Mouse (Mus musculus) intestine, postnatal 0 days (tissue): ENCODE results near the gene Ccer2. TPM values are rescaled to one million over a fixed set of nuclear protein-coding genes. Genes with fewer than 3 reads are reported as not detected.

Experiments
- ATAC-seq: fragments of 200-750 bp; cut with Nextera tagmentation; 2 replicates; pipeline ENCODE4 v1.8.0; 2017; ENCODE audit warnings: mild to moderate bottlenecking, moderate TSS enrichment, moderate library complexity
- H3K27ac ChIP-seq: fragments of 300-500 bp; sonication (generic); 2 replicates; pipeline ENCODE4 v1.5.1; 2014; ENCODE audit warnings: mild to moderate bottlenecking, low read depth, low read length, moderate library complexity
- H3K27me3 ChIP-seq: fragments of 300-500 bp; sonication (generic); replicated peaks from 2 replicates; pipeline ENCODE4 v1.6.1; 2014; ENCODE audit warnings: low read length, mixed read lengths; ENCODE audit not compliant: control insufficient read depth, insufficient read depth
- H3K36me3 ChIP-seq: fragments of 300-500 bp; sonication (generic); 2 replicates; pipeline ENCODE4 v1.6.1; 2014; ENCODE audit warnings: mild to moderate bottlenecking, moderate library complexity; ENCODE audit not compliant: control insufficient read depth, insufficient read depth
- H3K4me1 ChIP-seq: fragments of 300-500 bp; sonication (generic); replicated peaks from 2 replicates; pipeline ENCODE4 v1.6.1; 2014; ENCODE audit warnings: antibody characterized with exemption, low read length, mixed read lengths; ENCODE audit not compliant: control insufficient read depth, insufficient read depth
- H3K4me2 ChIP-seq: fragments of 300-500 bp; sonication (generic); replicated peaks from 2 replicates; pipeline ENCODE4 v1.6.1; 2014; ENCODE audit warnings: low read depth, mild to moderate bottlenecking, moderate library complexity
- H3K4me3 ChIP-seq: fragments of 300-500 bp; sonication (generic); 2 replicates; pipeline ENCODE4 v1.5.1; 2014; ENCODE audit warnings: low read depth, low read length
- H3K9ac ChIP-seq: fragments of 300-500 bp; sonication (generic); 2 replicates; pipeline ENCODE4 v1.6.1; 2014; ENCODE audit warnings: mild to moderate bottlenecking, low read depth, low read length
- H3K9me3 ChIP-seq: fragments of 300-500 bp; sonication (generic); 2 replicates; pipeline ENCODE4 v1.6.1; 2016; ENCODE audit warnings: mixed run types; ENCODE audit not compliant: control insufficient read depth
- CTCF ChIP-seq: sonication (generic); IDR thresholded peaks from 2 replicates; pipeline ENCODE4 v1.5.1; 2016; ENCODE audit warnings: low read depth, mild to moderate bottlenecking, control low read depth, antibody characterized with exemption, moderate library complexity
- WGBS: fragments of 180-500 bp; shearing (Covaris S2); extraction: QIAGEN DNeasy Blood & Tissue Kit; methylation state at CpG from one replicate; pipeline ENCODE4 v1.1.7; 2014; 5-methylcytosine and 5-hydroxymethylcytosine counted together
- polyA plus RNA-seq: library from polyadenylated mRNA; unstranded; fragments of >200 nt; fragmentation: Nextera tagmentation; extraction: Ambion mirVana; gene quantifications from 2 replicates; pipeline ENCODE4 v1.2.1, GENCODE M21; 2015

The Ccer2 gene
- polyA plus RNA-seq, 1 experiment from 2014 or later, result not detected

DNA sequence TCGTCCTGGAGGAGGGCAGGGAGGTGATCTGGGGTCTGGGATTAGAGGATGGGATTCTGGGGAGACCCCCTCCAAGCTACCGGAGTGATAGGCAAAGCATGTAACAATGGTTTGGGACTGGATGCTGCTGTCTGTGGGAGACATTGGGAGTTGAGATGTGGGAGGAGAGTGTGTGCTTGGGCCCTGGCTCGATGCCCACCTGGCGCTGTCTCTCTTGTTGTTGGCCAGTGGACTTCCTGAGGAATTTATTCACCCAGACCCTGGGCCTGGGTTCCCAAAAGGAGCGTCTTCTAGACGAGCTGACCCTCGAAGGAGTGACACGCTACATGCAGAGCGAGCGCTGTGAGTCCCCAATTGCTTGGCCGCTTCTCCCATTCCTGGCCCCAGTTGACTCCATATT is 15.9 kb downstream of the Ccer2 start:
- no peak for ATAC-seq
- no peak overlapping the region for H3K4me3 ChIP-seq
- H3K9me3 ChIP-seq, result no peaks in the 10 kb centered on the region
- H3K27ac ChIP-seq, result no peak overlapping the region
- no peak for TF ChIP-seq CTCF
- H3K4me2 ChIP-seq, result no peak overlapping the region
- 90% methylated on average over 11 of the region's 11 CpGs for WGBS
- no peaks in the 10 kb centered on the region for H3K27me3 ChIP-seq
- peaks cover 26% of the 10 kb centered on the region; the same call in 1 of the 2 replicates for H3K36me3 ChIP-seq
- H3K9ac ChIP-seq, result no peak overlapping the region
- H3K4me1 ChIP-seq, result no peaks in the 10 kb centered on the region

DNA sequence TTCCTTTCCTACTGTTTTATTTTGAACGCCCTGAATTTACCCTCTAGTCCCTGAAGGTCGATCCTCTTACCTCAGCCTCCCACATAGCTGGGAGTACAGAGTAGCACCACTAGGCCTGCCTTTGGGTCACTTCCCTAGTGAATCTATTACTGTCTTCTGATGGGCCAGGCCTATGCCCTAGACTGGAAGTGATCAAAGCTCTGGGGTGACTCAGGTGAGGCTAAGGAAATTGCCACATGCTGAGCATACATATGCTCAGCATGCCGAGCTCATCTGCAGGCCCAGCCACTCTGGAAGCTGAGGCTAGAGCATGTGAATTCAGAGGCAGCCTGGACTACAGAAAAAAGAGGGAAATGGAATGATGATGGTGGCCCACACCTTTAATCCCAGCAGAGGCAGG is 17.2 kb downstream of the Ccer2 start:
- 80% methylated on average over 3 of the region's 3 CpGs for WGBS
- no peak for ATAC-seq

DNA sequence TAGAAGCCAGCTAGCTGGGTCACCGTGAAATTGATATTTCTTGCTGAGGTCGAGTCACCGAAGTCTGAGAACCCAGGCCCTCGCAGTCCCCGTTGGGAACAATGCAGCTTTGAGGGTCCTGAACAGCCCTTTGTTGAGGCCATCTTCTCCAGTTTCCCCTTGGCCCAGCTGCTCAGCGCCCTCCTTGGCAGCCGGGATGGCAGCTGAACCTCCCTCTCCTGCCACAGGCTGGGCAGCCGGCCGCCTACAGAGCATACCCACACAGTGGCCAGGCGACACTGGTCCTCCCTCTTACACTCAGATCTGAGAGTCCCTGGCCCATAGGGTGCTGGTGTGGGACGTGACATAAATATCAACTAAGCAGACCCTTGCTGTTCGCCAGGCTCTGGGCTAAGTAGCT is 18.2 kb downstream of the Ccer2 start:
- ATAC-seq, result no peak
- H3K27ac ChIP-seq, result no peak overlapping the region
- no peaks in the 10 kb centered on the region for H3K27me3 ChIP-seq
- H3K4me2 ChIP-seq, result no peak overlapping the region
- 91% methylated on average over 12 of the region's 12 CpGs for WGBS
- no peak overlapping the region for H3K4me3 ChIP-seq
- H3K9me3 ChIP-seq, result no peaks in the 10 kb centered on the region
- TF ChIP-seq CTCF, result no peak
- no peak overlapping the region for H3K9ac ChIP-seq
- no peaks in the 10 kb centered on the region for H3K4me1 ChIP-seq
- peaks cover 39% of the 10 kb centered on the region for H3K36me3 ChIP-seq

More for the DNA sequence above, 17.2 kb downstream of the Ccer2 start:
- no peaks in the 10 kb centered on the region for H3K9me3 ChIP-seq
- H3K4me1 ChIP-seq, result no peaks in the 10 kb centered on the region
- H3K27me3 ChIP-seq, result no peaks in the 10 kb centered on the region
- no peak overlapping the region for H3K4me2 ChIP-seq
- H3K36me3 ChIP-seq, result peaks cover 35% of the 10 kb centered on the region
- H3K9ac ChIP-seq, result no peak overlapping the region
- no peak for TF ChIP-seq CTCF
- no peak overlapping the region for H3K27ac ChIP-seq
- H3K4me3 ChIP-seq, result no peak overlapping the region

DNA sequence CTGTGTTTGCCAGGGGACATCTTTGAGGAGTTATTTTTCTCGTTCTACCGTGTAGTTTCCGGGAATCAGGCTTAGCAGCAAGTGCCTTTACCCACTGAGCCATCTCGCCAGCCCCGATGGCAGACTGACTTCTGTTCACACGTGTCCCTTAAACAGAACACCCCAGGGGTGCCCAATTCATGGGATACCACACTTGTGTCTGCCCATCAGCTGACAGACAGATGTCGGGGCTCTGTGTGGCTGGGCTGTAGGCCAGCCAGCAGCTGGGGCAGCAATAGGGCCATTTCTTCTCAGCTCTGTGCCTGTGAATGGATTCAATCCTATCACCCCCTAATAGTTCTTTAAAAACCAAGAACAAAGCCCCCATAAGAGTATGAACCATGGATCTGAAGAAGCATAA is 19.2 kb downstream of the Ccer2 start:
- Histone ChIP-seq H3K4me2 (no peak overlapping the region), H3K4me3 (no peak overlapping the region), H3K27me3 (no peaks in the 10 kb centered on the region), H3K9me3 (no peaks in the 10 kb centered on the region), H3K4me1 (0 out of 2 replicates have a peak, but pooled peaks cover under 1% of the 10 kb centered on the region), H3K27ac (no peak overlapping the region), H3K36me3 (peaks cover 39% of the 10 kb centered on the region), H3K9ac (no peak overlapping the region)
- ATAC-seq, result no peak
- 93% methylated on average over 7 of the region's 7 CpGs for WGBS
- no peak for TF ChIP-seq CTCF

DNA sequence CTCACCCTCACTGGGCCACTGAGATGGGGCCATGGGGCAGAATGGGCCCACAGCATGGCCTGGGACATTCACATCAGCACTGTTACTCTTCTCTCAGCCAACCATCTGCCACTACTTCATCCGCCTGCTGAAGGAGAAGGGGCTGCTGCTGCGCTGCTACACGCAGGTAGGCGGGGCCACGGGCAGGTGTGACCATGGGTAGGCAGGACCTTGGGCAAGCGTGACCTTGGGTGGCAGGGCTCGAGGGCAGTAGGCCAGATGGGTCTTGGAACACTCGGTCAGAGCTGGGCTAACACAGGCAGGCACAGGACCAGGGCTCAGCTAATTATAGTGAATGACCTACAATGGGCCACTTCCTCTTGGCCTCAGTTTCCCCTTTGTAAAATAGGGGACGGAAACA is 22.9 kb downstream of the Ccer2 start:
- WGBS, result 77% methylated on average over 9 of the region's 9 CpGs
- Histone ChIP-seq H3K27me3 (no peaks in the 10 kb centered on the region), H3K9me3 (no peaks in the 10 kb centered on the region), H3K4me3 (no peak overlapping the region), H3K27ac (no peak overlapping the region), H3K4me1 (peaks cover 6% of the 10 kb centered on the region; the same call in 1 of the 2 replicates), H3K36me3 (peaks cover 42% of the 10 kb centered on the region), H3K9ac (no peak overlapping the region), H3K4me2 (no peak overlapping the region)
- TF ChIP-seq CTCF, result no peak
- no peak for ATAC-seq

DNA sequence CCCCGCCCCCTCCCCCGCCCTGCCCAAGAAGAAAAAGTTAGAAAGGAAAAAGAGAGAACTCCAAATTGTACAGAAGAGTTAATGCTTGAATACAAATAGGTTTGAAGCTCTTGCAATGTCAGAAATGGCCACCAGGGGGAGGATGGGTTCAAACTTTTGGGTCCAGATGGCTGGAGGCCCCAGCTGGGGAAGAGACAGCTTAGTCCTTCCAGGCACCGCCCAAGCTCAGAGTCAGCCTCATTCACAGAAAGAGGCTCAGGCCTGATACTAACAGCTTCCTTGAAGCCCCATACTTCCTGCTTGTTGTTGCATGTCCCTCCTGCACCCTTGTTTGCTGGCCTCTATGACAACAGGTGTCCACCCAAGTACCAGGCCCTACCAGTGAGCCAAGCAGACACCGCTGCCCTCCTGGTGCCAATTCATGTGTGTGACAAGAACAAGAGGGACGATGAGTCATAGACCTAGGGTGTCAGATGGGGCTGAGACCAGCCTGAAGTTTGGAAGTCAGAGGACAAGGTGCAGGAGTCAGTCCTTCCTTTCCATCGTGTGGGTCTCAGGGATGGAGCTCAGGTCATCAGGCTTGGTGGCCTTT is 24.2 kb downstream of the Ccer2 start:
- Histone ChIP-seq H3K27ac (peak overlapping the region; percentile 23), H3K9me3 (no peaks in the 10 kb centered on the region), H3K4me1 (peaks cover 6% of the 10 kb centered on the region; the same call in 1 of the 2 replicates), H3K4me3 (no peak overlapping the region), H3K9ac (no peak overlapping the region), H3K36me3 (peaks cover 45% of the 10 kb centered on the region), H3K4me2 (no peak overlapping the region), H3K27me3 (no peaks in the 10 kb centered on the region)
- peak; percentile 87 for TF ChIP-seq CTCF
- ATAC-seq, result peak; percentile 68; the same call in 1 of the 2 replicates
- WGBS, result 40% methylated on average over 6 of the region's 6 CpGs
